Mouse (Mus musculus) midbrain, embryonic 16.5 days (tissue): ENCODE measurements around the gene Pax3. TPM values are rescaled to one million over a fixed set of nuclear protein-coding genes. Genes with fewer than 3 reads are reported as not detected.

Experiments
- ATAC-seq: fragments of 200-750 bp; cut with Nextera tagmentation; 2 replicates; pipeline ENCODE4 v1.8.0; 2017; ENCODE audit warnings: moderate TSS enrichment
- H3K27ac ChIP-seq: fragments of 300-500 bp; sonication (generic); 2 replicates; pipeline ENCODE4 v1.5.1; 2014; ENCODE audit warnings: mild to moderate bottlenecking, low read length, mixed read lengths
- H3K27me3 ChIP-seq: fragments of 300-500 bp; sonication (generic); 2 replicates; pipeline ENCODE4 v1.6.1; 2014; ENCODE audit warnings: low read depth, low read length, mixed read lengths; ENCODE audit not compliant: control insufficient read depth, insufficient read depth
- H3K36me3 ChIP-seq: fragments of 300-500 bp; sonication (generic); 2 replicates; pipeline ENCODE4 v1.6.1; 2014; ENCODE audit warnings: mild to moderate bottlenecking, low read length, moderate library complexity, mixed read lengths; ENCODE audit not compliant: control insufficient read depth, insufficient read depth
- H3K4me1 ChIP-seq: fragments of 300-500 bp; sonication (generic); 2 replicates; pipeline ENCODE4 v1.6.1; 2014; ENCODE audit warnings: mild to moderate bottlenecking, low read length, mixed read lengths; ENCODE audit not compliant: control insufficient read depth, insufficient read depth
- H3K4me2 ChIP-seq: fragments of 300-500 bp; sonication (generic); 2 replicates; pipeline ENCODE4 v1.6.1; 2014; ENCODE audit warnings: mild to moderate bottlenecking, low read length, mixed read lengths
- H3K4me3 ChIP-seq: fragments of 300-500 bp; sonication (generic); 2 replicates; pipeline ENCODE4 v1.5.1; 2014; ENCODE audit warnings: low read depth, mild to moderate bottlenecking, low read length, moderate library complexity, mixed read lengths
- H3K9ac ChIP-seq: fragments of 300-500 bp; sonication (generic); 2 replicates; pipeline ENCODE4 v1.6.1; 2014; ENCODE audit warnings: low read depth, low read length, mixed read lengths
- H3K9me3 ChIP-seq: fragments of 300-500 bp; sonication (generic); replicated peaks from 2 replicates; pipeline ENCODE4 v1.6.1; 2014; ENCODE audit warnings: mild to moderate bottlenecking, low read length, mixed read lengths; ENCODE audit not compliant: control insufficient read depth, poor library complexity, severe bottlenecking
- WGBS: fragments of 180-500 bp; shearing (Covaris S2); extraction: QIAGEN DNeasy Blood & Tissue Kit; methylation state at CpG from one replicate; pipeline ENCODE4 v1.1.7; 2014; 5-methylcytosine and 5-hydroxymethylcytosine counted together
- polyA plus RNA-seq: library from polyadenylated mRNA; unstranded; fragments of >200 nt; fragmentation: Nextera tagmentation; extraction: Ambion mirVana; gene quantifications from 2 replicates; pipeline ENCODE4 v1.2.1, GENCODE M21; 2015

Gene Pax3
- polyA plus RNA-seq, 1 experiment from 2014 or later, result 8.4 TPM

- H3K4me3 ChIP-seq, result no peak overlapping the region
- no peaks in the 10 kb centered on the region for H3K36me3 ChIP-seq
- no peak overlapping the region for H3K27ac ChIP-seq
- ATAC-seq, result no peak
- H3K4me2 ChIP-seq, result no peak overlapping the region
- peaks cover 58% of the 10 kb centered on the region for H3K27me3 ChIP-seq
- WGBS, result 12% methylated on average over 9 of the region's 9 CpGs
- H3K9me3 ChIP-seq, result no peaks in the 10 kb centered on the region
- no peaks in the 10 kb centered on the region for H3K4me1 ChIP-seq
- H3K9ac ChIP-seq, result no peak overlapping the region
Measured at GRCm38 (mm10) chr1:78170771-78171170, 26.2 kb downstream of the Pax3 start.

GRCm38 (mm10) chr1:78168796-78169195, 28.1 kb downstream of the Pax3 start:
- no peaks in the 10 kb centered on the region for H3K4me1 ChIP-seq
- no peak for ATAC-seq
- WGBS, result 25% methylated on average over 3 of the region's 3 CpGs
- H3K9me3 ChIP-seq, result no peaks in the 10 kb centered on the region
- H3K9ac ChIP-seq, result no peak overlapping the region
- H3K27ac ChIP-seq, result no peak overlapping the region
- no peak overlapping the region for H3K4me3 ChIP-seq
- H3K4me2 ChIP-seq, result no peak overlapping the region
- H3K36me3 ChIP-seq, result no peaks in the 10 kb centered on the region
- peaks cover 68% of the 10 kb centered on the region for H3K27me3 ChIP-seq

GRCm38 (mm10) chr1:78167577-78168286, 29.2 kb downstream of the Pax3 start:
- Histone ChIP-seq H3K27me3 (peaks cover 70% of the 10 kb centered on the region), H3K4me3 (no peak overlapping the region), H3K4me2 (0 out of 2 replicates have a peak overlapping the region, but pooled peaks have one; percentile 12), H3K9me3 (no peaks in the 10 kb centered on the region), H3K27ac (no peak overlapping the region), H3K36me3 (no peaks in the 10 kb centered on the region), H3K4me1 (no peaks in the 10 kb centered on the region), H3K9ac (no peak overlapping the region)
- peak; percentile 73; the same call in 1 of the 2 replicates for ATAC-seq
- 11% methylated on average over 18 of the region's 18 CpGs for WGBS

- no peaks in the 10 kb centered on the region for H3K36me3 ChIP-seq
- WGBS, result 79% methylated on average over 5 of the region's 5 CpGs
- H3K4me2 ChIP-seq, result no peak overlapping the region
- H3K27me3 ChIP-seq, result peaks cover 64% of the 10 kb centered on the region
- H3K9me3 ChIP-seq, result no peaks in the 10 kb centered on the region
- no peak for ATAC-seq
- no peak overlapping the region for H3K4me3 ChIP-seq
- no peaks in the 10 kb centered on the region for H3K4me1 ChIP-seq
- H3K9ac ChIP-seq, result no peak overlapping the region
- no peak overlapping the region for H3K27ac ChIP-seq
Measured at GRCm38 (mm10) chr1:78161745-78162144, 35.2 kb downstream of the Pax3 start.

GRCm38 (mm10) chr1:78157930-78158329, 39.0 kb downstream of the Pax3 start:
- peaks cover 54% of the 10 kb centered on the region for H3K27me3 ChIP-seq
- 31% methylated on average over 6 of the region's 6 CpGs for WGBS
- no peak overlapping the region for H3K27ac ChIP-seq
- H3K36me3 ChIP-seq, result no peaks in the 10 kb centered on the region
- H3K4me1 ChIP-seq, result no peaks in the 10 kb centered on the region
- no peaks in the 10 kb centered on the region for H3K9me3 ChIP-seq
- no peak overlapping the region for H3K4me2 ChIP-seq
- no peak overlapping the region for H3K9ac ChIP-seq
- ATAC-seq, result no peak
- H3K4me3 ChIP-seq, result no peak overlapping the region

GRCm38 (mm10) chr1:78155796-78156195, 41.1 kb downstream of the Pax3 start:
- Histone ChIP-seq H3K27ac (no peak overlapping the region), H3K4me1 (no peaks in the 10 kb centered on the region), H3K9ac (no peak overlapping the region), H3K36me3 (no peaks in the 10 kb centered on the region), H3K4me2 (no peak overlapping the region), H3K9me3 (no peaks in the 10 kb centered on the region), H3K27me3 (peaks cover 44% of the 10 kb centered on the region), H3K4me3 (no peak overlapping the region)
- ATAC-seq, result no peak
- WGBS, result 86% methylated on average over 4 of the region's 4 CpGs

GRCm38 (mm10) chr1:78148011-78148623, 48.8 kb downstream of the Pax3 start:
- Histone ChIP-seq H3K9me3 (no peaks in the 10 kb centered on the region), H3K27ac (no peak overlapping the region), H3K4me3 (no peak overlapping the region), H3K27me3 (peaks cover 48% of the 10 kb centered on the region), H3K36me3 (no peaks in the 10 kb centered on the region), H3K4me1 (no peaks in the 10 kb centered on the region), H3K4me2 (no peak overlapping the region), H3K9ac (no peak overlapping the region)
- ATAC-seq, result no peak
- WGBS, result 59% methylated on average over 2 of the region's 2 CpGs

- no peaks in the 10 kb centered on the region for H3K9me3 ChIP-seq
- H3K36me3 ChIP-seq, result no peaks in the 10 kb centered on the region
- H3K9ac ChIP-seq, result no peak overlapping the region
- no peaks in the 10 kb centered on the region for H3K4me1 ChIP-seq
- no peak overlapping the region for H3K27ac ChIP-seq
- H3K27me3 ChIP-seq, result peaks cover 54% of the 10 kb centered on the region
- no peak overlapping the region for H3K4me3 ChIP-seq
- 11% methylated on average over 6 of the region's 6 CpGs for WGBS
- ATAC-seq, result no peak
- H3K4me2 ChIP-seq, result no peak overlapping the region
Measured at GRCm38 (mm10) chr1:78143403-78143802, 53.5 kb downstream of the Pax3 start.

GRCm38 (mm10) chr1:78142912-78143311, 54.0 kb downstream of the Pax3 start:
- WGBS, result 13% methylated on average over 6 of the region's 6 CpGs
- Histone ChIP-seq H3K4me2 (no peak overlapping the region), H3K9me3 (no peaks in the 10 kb centered on the region), H3K4me3 (no peak overlapping the region), H3K36me3 (no peaks in the 10 kb centered on the region), H3K27ac (no peak overlapping the region), H3K4me1 (no peaks in the 10 kb centered on the region), H3K9ac (no peak overlapping the region), H3K27me3 (peaks cover 49% of the 10 kb centered on the region)
- no peak for ATAC-seq
